Mouse (Mus musculus) WW6 (cell line): ENCODE measurements at regions not wholly inside any gene's neighbourhood (a gene's known extent, or its start where the extent isn't known, plus 50 kb on each side); places are given as distances from the start of the nearest gene placed in this dataset.

Source experiments
- DNase-seq: peaks from one replicate; pipeline ENCODE4 v3.0.0-alpha.2; 2013; ENCODE audit warnings: low read depth, low spot score

GRCm38 (mm10) chr7:95955119-95955518, 215.9 kb upstream of the Tenm4 start:
- DNase-seq, result no peak

- no peak for DNase-seq
Measured at GRCm38 (mm10) chr7:95959068-95959467, 212.0 kb upstream of the Tenm4 start.

- DNase-seq, result no peak
Measured at GRCm38 (mm10) chr7:95971863-95972262, 199.2 kb upstream of the Tenm4 start.

- no peak for DNase-seq
Measured at GRCm38 (mm10) chr7:95974085-95974484, 197.0 kb upstream of the Tenm4 start.

GRCm38 (mm10) chr7:95991250-95992032, 179.6 kb upstream of the Tenm4 start:
- DNase-seq, result no peak

GRCm38 (mm10) chr7:95992033-95992516, 179.0 kb upstream of the Tenm4 start:
- DNase-seq, result no peak

- DNase-seq, result no peak
Measured at GRCm38 (mm10) chr7:95992521-95992920, 178.5 kb upstream of the Tenm4 start.

GRCm38 (mm10) chr7:95997190-95997589, 173.9 kb upstream of the Tenm4 start:
- no peak for DNase-seq

GRCm38 (mm10) chr7:95999189-95999588, 171.9 kb upstream of the Tenm4 start:
- DNase-seq, result no peak

- no peak for DNase-seq
Measured at GRCm38 (mm10) chr7:96002401-96002800, 168.6 kb upstream of the Tenm4 start.

- no peak for DNase-seq
Measured at GRCm38 (mm10) chr7:96006299-96006698, 164.7 kb upstream of the Tenm4 start.

- no peak for DNase-seq
Measured at GRCm38 (mm10) chr7:96013008-96013407, 158.0 kb upstream of the Tenm4 start.

- no peak for DNase-seq
Measured at GRCm38 (mm10) chr7:96017112-96017884, 153.7 kb upstream of the Tenm4 start.

- DNase-seq, result no peak
Measured at GRCm38 (mm10) chr7:96024048-96024447, 147.0 kb upstream of the Tenm4 start.

- no peak for DNase-seq
Measured at GRCm38 (mm10) chr7:96026781-96027418, 144.1 kb upstream of the Tenm4 start.

GRCm38 (mm10) chr7:96033636-96034035, 137.4 kb upstream of the Tenm4 start:
- no peak for DNase-seq

GRCm38 (mm10) chr7:96035456-96035855, 135.6 kb upstream of the Tenm4 start:
- DNase-seq, result no peak

GRCm38 (mm10) chr7:96039628-96040027, 131.4 kb upstream of the Tenm4 start:
- no peak for DNase-seq

GRCm38 (mm10) chr7:96041806-96042205, 129.2 kb upstream of the Tenm4 start:
- DNase-seq, result no peak

GRCm38 (mm10) chr7:96051631-96052030, 119.4 kb upstream of the Tenm4 start:
- DNase-seq, result no peak

- peak; percentile 11 for DNase-seq
Measured at GRCm38 (mm10) chr7:96061599-96061998, 109.4 kb upstream of the Tenm4 start.

- DNase-seq, result no peak
Measured at GRCm38 (mm10) chr7:96078511-96078910, 92.5 kb upstream of the Tenm4 start.
